Mouse (Mus musculus) heart, embryonic 14.5 days (tissue): Measurements from ENCODE around the gene Rragb. TPM values are rescaled to one million over a fixed set of nuclear protein-coding genes. Genes with fewer than 3 reads are reported as not detected.

Source experiments
- ATAC-seq: fragments of 200-750 bp; cut with Nextera tagmentation; 2 replicates; pipeline ENCODE4 v1.8.0; 2017; ENCODE audit warnings: low read depth, moderate TSS enrichment; ENCODE audit not compliant: insufficient number of reproducible peaks, insufficient read depth, low FRiP score
- H3K27ac ChIP-seq, 2 experiments: fragments of 200-500 bp in 1 of 2; fragments of 300-500 bp in 1 of 2; sonication (generic) in 1 of 2; replicated peaks in 1 of 2; 2 replicates each; pipeline ENCODE4 v1.5.1; 2012 to 2014; ENCODE audit warnings: low read depth in 2 of 2, low read length in 2 of 2, control low read depth in 1 of 2, mild to moderate bottlenecking in 1 of 2, mixed read lengths in 1 of 2; ENCODE audit not compliant: control insufficient read depth in 1 of 2, insufficient read depth in 1 of 2
- H3K27me3 ChIP-seq: fragments of 300-500 bp; sonication (generic); 2 replicates; pipeline ENCODE4 v1.6.1; 2014; ENCODE audit warnings: mild to moderate bottlenecking, low read length, control low read depth; ENCODE audit not compliant: control insufficient read depth, insufficient read depth
- H3K36me3 ChIP-seq: fragments of 300-500 bp; sonication (generic); 2 replicates; pipeline ENCODE4 v1.6.1; 2014; ENCODE audit warnings: mild to moderate bottlenecking, control low read depth, low read length, mixed read lengths; ENCODE audit not compliant: control insufficient read depth, insufficient read depth
- H3K4me1 ChIP-seq, 2 experiments: fragments of 200-500 bp in 1 of 2; fragments of 300-500 bp in 1 of 2; sonication (generic) in 1 of 2; 2 replicates each; pipeline ENCODE4 v1.6.1; 2012 to 2014; ENCODE audit warnings: low read length in 2 of 2, control low read depth in 1 of 2, mixed read lengths in 1 of 2; ENCODE audit not compliant: control insufficient read depth in 2 of 2, insufficient read depth in 2 of 2
- H3K4me2 ChIP-seq: fragments of 300-500 bp; sonication (generic); 2 replicates; pipeline ENCODE4 v1.6.1; 2014; ENCODE audit warnings: mild to moderate bottlenecking, low read length
- H3K4me3 ChIP-seq, 2 experiments: fragments of 200-500 bp in 1 of 2; fragments of 300-500 bp in 1 of 2; sonication (generic) in 1 of 2; 2 replicates each; pipeline ENCODE4 v1.5.1; 2012 to 2014; ENCODE audit warnings: low read length in 2 of 2, mild to moderate bottlenecking in 2 of 2, control low read depth in 1 of 2, low read depth in 1 of 2, moderate library complexity in 1 of 2; ENCODE audit not compliant: control insufficient read depth in 1 of 2, insufficient read depth in 1 of 2
- H3K9ac ChIP-seq: fragments of 300-500 bp; sonication (generic); 2 replicates; pipeline ENCODE4 v1.6.1; 2014; ENCODE audit warnings: mild to moderate bottlenecking, low read length
- H3K9me3 ChIP-seq: fragments of 300-500 bp; sonication (generic); 2 replicates; pipeline ENCODE4 v1.6.1; 2016; ENCODE audit warnings: low read length, control low read depth; ENCODE audit not compliant: control insufficient read depth
- WGBS: fragments of 180-500 bp; shearing (Covaris S2); extraction: QIAGEN DNeasy Blood & Tissue Kit; methylation state at CpG from one replicate; pipeline ENCODE4 v1.1.7; 2014; 5-methylcytosine and 5-hydroxymethylcytosine counted together
- polyA plus RNA-seq: library from polyadenylated mRNA; unstranded; fragments of >200 nt; fragmentation: Nextera tagmentation; extraction: Ambion mirVana; gene quantifications from 2 replicates; pipeline ENCODE4 v1.2.1, GENCODE M21; 2014

The Rragb gene
- polyA plus RNA-seq, result 1.6 and 1.9 TPM in 2 replicates

- Histone ChIP-seq H3K9me3 (no peaks in the 10 kb centered on the region), H3K4me2 (peak within 1 kb of the TSS; percentile 66), H3K9ac (peak within 1 kb of the TSS; percentile 64), H3K27ac (peak within 1 kb of the TSS; percentile 8 to 50; a peak in 2 of 4 replicates), H3K36me3 (no peaks in the 10 kb centered on the region), H3K4me3 (peak within 1 kb of the TSS; percentile 52 to 62), H3K27me3 (no peaks in the 10 kb centered on the region), H3K4me1 (no peaks in the 10 kb centered on the region)
- ATAC-seq, result peak; percentile 82
- 16% methylated on average over 46 of the region's 47 CpGs for WGBS
These were observed at the start of gene Rragb for GRCm38 (mm10) chrX:153139734-153140515. Rragb (plus strand) TSS chrX:153139981.

- H3K9me3 ChIP-seq, result no peaks in the 10 kb centered on the region
- no peak within 1 kb of the TSS for H3K4me2 ChIP-seq
- no peak within 1 kb of the TSS for H3K4me3 ChIP-seq
- no peak within 1 kb of the TSS for H3K9ac ChIP-seq
- no peak for ATAC-seq
- WGBS, result 14% methylated on average over 2 of the region's 3 CpGs
- no peak within 1 kb of the TSS for H3K27ac ChIP-seq
- no peaks in the 10 kb centered on the region for H3K36me3 ChIP-seq
- no peaks in the 10 kb centered on the region for H3K4me1 ChIP-seq
- H3K27me3 ChIP-seq, result no peaks in the 10 kb centered on the region
These were observed 21.3 kb upstream of the Rragb start, which contains the start of gene Foxr2 for GRCm38 (mm10) chrX:153118486-153118885. Foxr2 (plus strand) TSS chrX:153118786.

- ATAC-seq, result no peak
- 31% methylated on average over 2 of the region's 2 CpGs for WGBS
- no peak overlapping the region for H3K9ac ChIP-seq
- no peaks in the 10 kb centered on the region for H3K36me3 ChIP-seq
- H3K4me2 ChIP-seq, result no peak overlapping the region
- no peaks in the 10 kb centered on the region for H3K27me3 ChIP-seq
- no peaks in the 10 kb centered on the region for H3K4me1 ChIP-seq
- H3K4me3 ChIP-seq, result no peak overlapping the region
- no peaks in the 10 kb centered on the region for H3K9me3 ChIP-seq
- no peak overlapping the region for H3K27ac ChIP-seq
These were observed 20.8 kb upstream of the Rragb start for GRCm38 (mm10) chrX:153119013-153119412.

GRCm38 (mm10) chrX:153142656-153143055 lies 2.9 kb downstream of the Rragb start:
- H3K27ac ChIP-seq, result no peak overlapping the region
- ATAC-seq, result no peak
- H3K4me2 ChIP-seq, result no peak overlapping the region
- H3K4me1 ChIP-seq, result no peaks in the 10 kb centered on the region
- H3K27me3 ChIP-seq, result no peaks in the 10 kb centered on the region
- WGBS, result 60% methylated on average over 3 of the region's 3 CpGs
- H3K36me3 ChIP-seq, result no peaks in the 10 kb centered on the region
- no peak overlapping the region for H3K4me3 ChIP-seq
- H3K9me3 ChIP-seq, result no peaks in the 10 kb centered on the region
- no peak overlapping the region for H3K9ac ChIP-seq

GRCm38 (mm10) chrX:153151766-153152165 lies 12.0 kb downstream of the Rragb start:
- no peak overlapping the region for H3K9ac ChIP-seq
- no peak overlapping the region for H3K27ac ChIP-seq
- no peaks in the 10 kb centered on the region for H3K4me1 ChIP-seq
- no peak for ATAC-seq
- no peaks in the 10 kb centered on the region for H3K36me3 ChIP-seq
- no peak overlapping the region for H3K4me2 ChIP-seq
- H3K9me3 ChIP-seq, result no peaks in the 10 kb centered on the region
- H3K27me3 ChIP-seq, result no peaks in the 10 kb centered on the region
- WGBS, result 20% methylated on average over 1 of the region's 1 CpGs
- no peak overlapping the region for H3K4me3 ChIP-seq

GRCm38 (mm10) chrX:153155322-153155721 lies 15.5 kb downstream of the Rragb start:
- whole genome bisulfite sequencing, result 48% methylated on average over 3 of the region's 3 CpGs
- H3K4me3 ChIP-seq, result no peak overlapping the region
- H3K9ac ChIP-seq, result no peak overlapping the region
- H3K27ac ChIP-seq, result no peak overlapping the region
- ATAC-seq, result no peak
- H3K4me1 ChIP-seq, result no peaks in the 10 kb centered on the region
- no peaks in the 10 kb centered on the region for H3K27me3 ChIP-seq
- no peaks in the 10 kb centered on the region for H3K9me3 ChIP-seq
- no peak overlapping the region for H3K4me2 ChIP-seq
- no peaks in the 10 kb centered on the region for H3K36me3 ChIP-seq

GRCm38 (mm10) chrX:153174786-153175185 lies 35.0 kb downstream of the Rragb start:
- H3K4me2 ChIP-seq, result no peak overlapping the region
- H3K27me3 ChIP-seq, result no peaks in the 10 kb centered on the region
- WGBS, result 13% methylated on average over 1 of the region's 1 CpGs
- no peak overlapping the region for H3K27ac ChIP-seq
- no peak overlapping the region for H3K4me3 ChIP-seq
- no peaks in the 10 kb centered on the region for H3K4me1 ChIP-seq
- no peak for ATAC-seq
- no peaks in the 10 kb centered on the region for H3K36me3 ChIP-seq
- no peak overlapping the region for H3K9ac ChIP-seq
- no peaks in the 10 kb centered on the region for H3K9me3 ChIP-seq

- WGBS, result 39% methylated on average over 2 of the region's 2 CpGs
- Histone ChIP-seq H3K9me3 (no peaks in the 10 kb centered on the region), H3K4me2 (no peak overlapping the region), H3K9ac (no peak overlapping the region), H3K36me3 (no peaks in the 10 kb centered on the region), H3K27ac (no peak overlapping the region), H3K4me3 (no peak overlapping the region), H3K27me3 (no peaks in the 10 kb centered on the region), H3K4me1 (no peaks in the 10 kb centered on the region)
- no peak for ATAC-seq
These were observed 42.4 kb downstream of the Rragb start for GRCm38 (mm10) chrX:153182221-153182620.
